Mouse (Mus musculus) c-Kit-positive CD71-positive TER-119-negative erythroid progenitor cells, embryonic 14.5 days (primary cell): ENCODE results near the gene Tal1.

Experiments used
- DNase-seq: peaks from one replicate; pipeline ENCODE4 v3.0.0-alpha.2; 2013; ENCODE audit warnings: low read depth

Tal1 gene

DNA sequence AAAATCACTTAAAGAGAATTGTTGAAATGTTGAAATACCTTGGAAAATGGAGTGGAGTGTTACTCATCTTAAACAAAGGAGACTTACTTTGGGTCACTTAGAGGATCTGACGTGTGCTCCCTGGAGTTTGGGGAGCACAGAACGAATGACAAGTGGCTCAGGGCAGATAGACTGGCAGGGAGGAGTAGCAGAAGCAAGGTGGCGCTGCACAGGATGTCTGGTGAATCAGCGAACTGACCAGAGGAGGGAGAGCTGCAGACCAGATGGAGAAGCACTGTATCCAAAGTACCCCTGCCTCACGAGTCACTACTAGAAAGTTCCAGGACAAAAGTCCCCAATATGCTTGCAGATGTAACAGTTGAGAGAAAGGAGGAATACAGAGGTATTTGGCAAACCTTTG, 57.0 kb downstream of the Tal1 start:
- DNase-seq = no peak

GRCm38 (mm10) chr4:115119642-115120041, 63.4 kb downstream of the Tal1 start:
- DNase-seq = no peak

DNA sequence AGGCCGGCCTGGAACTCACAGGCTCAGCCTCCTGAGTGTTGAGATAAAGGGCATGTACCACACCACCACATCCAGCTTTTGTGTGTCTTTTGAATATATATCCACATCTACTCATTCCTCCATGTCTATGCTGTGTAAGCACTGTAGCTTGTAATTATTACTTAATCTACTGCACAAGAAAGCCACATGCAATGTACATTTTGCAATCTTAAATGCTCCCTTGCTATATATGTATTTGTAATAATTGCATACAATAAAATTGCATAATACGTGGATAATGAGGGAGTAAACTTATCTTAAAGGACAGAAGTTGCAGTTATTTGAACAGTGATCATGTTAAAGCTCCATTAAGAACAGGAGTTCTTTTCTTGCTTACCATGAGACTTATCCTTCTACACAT, 64.9 kb downstream of the Tal1 start:
- no peak for DNase-seq
